Mouse (Mus musculus) lung, postnatal 10 days (tissue): ENCODE results near the gene Dpm3.

Experiments
- DNase-seq: peaks from one replicate; pipeline ENCODE4 v3.0.0; 2021

The Dpm3 gene

DNA sequence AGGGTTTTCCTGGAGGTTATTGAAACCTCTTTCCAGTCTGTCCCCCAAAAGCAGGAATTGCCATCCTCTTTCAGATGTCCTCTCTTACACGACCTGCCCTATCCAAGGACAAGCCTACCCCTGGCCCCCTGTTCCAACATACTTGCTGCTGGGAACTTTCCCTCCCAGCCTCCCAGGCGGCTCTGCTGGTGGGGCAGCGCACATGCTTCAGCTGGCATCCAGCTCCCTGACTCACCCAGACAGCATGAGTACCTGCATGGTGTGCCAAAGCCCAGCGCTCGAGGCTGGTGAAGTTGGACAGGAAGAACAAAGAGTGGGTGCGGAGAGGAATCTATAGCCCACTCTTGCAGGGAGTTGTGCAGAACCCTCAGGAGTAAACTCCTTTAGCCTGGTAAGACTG lies 11.7 kb downstream of the Dpm3 start:
- DNase-seq, result peak; percentile 55

GRCm38 (mm10) chr3:89271760-89272159 lies 12.6 kb downstream of the Dpm3 start:
- peak; percentile 51 for DNase-seq

GRCm38 (mm10) chr3:89276061-89276460 lies 16.9 kb downstream of the Dpm3 start:
- DNase-seq, result no peak

- DNase-seq, result peak; percentile 60
Measured at GRCm38 (mm10) chr3:89277281-89278021, 18.3 kb downstream of the Dpm3 start.

DNA sequence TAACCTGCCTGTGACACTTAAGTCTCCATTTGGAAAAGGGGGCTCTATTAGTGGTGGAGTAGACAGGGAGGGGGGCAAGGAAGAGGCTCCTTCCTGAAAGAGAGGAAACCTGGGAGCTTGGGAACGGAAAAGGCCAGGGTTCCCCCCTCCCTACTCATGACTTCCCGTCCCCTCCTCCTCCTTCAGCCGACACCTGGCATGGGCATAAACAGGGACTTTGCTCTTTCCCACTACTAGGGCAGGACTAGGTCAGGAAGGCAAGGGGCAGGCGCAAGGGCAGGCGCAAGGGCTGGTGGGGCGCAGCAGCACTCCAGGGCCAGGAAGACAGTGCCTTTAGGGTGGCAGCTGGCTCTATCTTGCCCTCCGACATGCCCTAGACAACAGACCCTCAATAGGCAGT lies 18.9 kb downstream of the Dpm3 start:
- peak; percentile 83 for DNase-seq

DNA sequence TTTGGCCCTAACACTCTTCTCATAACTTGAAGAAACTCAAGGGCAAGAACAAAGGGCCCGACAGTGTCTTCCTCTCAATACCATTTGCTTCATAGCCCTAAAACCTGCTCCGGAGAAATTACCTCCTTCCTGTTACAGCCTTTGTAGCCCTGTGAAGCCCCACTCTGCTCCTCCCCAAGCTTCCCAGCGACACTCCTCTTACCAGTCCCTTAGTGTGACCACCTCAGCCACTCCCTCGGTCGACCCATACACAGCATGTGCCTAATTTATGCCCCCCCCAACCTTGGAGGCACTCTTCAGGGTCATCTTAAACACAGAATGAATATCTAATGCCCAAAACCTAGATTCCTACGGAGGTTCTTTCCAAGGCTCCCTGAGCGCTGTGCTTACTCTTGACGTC lies 19.5 kb downstream of the Dpm3 start:
- peak; percentile 20 for DNase-seq

GRCm38 (mm10) chr3:89279153-89279890 lies 20.2 kb downstream of the Dpm3 start:
- DNase-seq, result peak; percentile 94

DNA sequence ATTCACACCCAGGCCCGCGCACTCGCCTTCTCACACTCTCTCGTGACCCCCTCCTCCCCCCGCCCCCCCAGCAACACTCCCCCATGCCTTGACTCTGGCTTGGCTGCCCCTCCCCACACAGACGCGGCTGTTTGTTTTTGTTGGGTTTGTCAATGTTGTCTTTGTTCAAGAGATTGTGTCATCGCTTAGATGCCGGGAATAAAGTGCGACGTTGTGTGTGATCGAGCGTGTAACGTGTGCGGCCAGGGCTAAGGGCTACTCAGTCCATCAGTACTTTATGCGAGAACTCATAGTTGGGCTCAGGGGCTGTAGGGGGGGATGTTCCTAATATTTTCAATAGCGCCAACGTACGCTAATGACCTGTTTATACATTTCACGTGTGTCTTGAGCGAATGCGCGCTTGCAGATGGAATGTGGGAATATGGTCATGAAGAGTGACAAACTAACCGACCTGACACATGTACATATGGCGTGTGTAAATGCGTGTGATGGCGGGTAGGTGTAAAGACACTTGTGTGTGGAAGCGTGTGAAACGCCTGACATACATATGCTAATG lies 21.0 kb downstream of the Dpm3 start:
- peak; percentile 80 for DNase-seq

- DNase-seq, result peak; percentile 87
Measured at GRCm38 (mm10) chr3:89280606-89281511, 21.7 kb downstream of the Dpm3 start, which contains the start of gene Efna1. TSS of gene Efna1 (minus strand) at chr3:89281142.

DNA sequence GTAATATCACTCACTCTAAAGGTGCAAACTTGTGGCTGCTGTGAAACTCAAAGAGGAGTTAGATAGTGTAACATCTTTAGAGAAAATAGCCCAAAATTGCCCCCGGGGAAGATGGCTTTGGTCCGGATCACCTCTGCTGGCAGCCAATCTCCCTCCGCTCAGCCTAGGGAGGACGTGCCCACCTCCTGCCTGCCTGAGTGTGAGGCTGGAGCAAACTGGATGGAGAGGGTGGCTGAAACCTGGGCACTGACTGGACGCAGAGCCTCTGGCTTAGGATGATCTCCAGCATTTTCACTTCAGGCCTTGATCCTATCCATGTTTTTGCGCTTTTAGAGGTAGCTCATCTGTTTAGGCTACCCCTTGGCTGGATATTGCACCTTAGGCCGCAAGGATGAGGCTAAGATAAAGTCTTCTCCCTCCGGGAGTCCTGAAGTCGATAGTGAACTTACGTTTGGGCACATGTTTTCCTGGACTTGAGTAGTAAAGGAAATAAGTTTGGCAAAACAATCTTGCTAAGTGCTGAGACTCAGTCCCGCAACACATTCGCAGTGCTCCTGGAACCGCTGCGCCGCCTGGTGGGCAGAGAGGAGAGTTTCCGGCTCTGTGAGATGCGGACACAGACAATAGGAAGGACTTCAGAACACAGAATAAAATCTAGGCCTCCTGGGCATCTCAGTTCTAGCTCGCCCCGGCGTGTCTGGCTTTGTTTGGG lies 22.6 kb downstream of the Dpm3 start:
- DNase-seq, result peak; percentile 93

- DNase-seq, result no peak
Measured at GRCm38 (mm10) chr3:89282291-89282643, 23.1 kb downstream of the Dpm3 start.

- no peak for DNase-seq
Measured at GRCm38 (mm10) chr3:89284261-89284660, 25.1 kb downstream of the Dpm3 start.

DNA sequence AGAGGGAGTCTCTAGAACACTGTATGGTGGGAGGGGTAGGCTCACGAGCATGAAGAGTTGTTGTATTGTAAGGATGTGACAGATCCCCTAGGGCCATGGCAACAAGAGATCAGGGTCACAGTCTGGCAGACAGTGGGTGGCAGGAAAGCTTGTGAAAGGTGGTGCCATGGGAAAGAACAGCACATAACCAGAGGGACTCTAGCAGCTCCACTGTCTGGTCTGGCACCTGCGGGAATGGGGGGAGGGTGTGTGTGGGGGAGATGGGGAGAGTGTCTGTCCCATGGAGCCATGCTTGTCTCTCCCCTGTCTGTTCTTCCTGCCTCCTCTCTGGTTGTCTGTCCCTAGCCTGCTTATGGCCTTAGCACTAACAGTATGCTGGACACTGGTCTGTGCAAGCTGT lies 26.4 kb downstream of the Dpm3 start:
- DNase-seq, result no peak

GRCm38 (mm10) chr3:89287286-89287685 lies 28.1 kb downstream of the Dpm3 start:
- no peak for DNase-seq

- DNase-seq, result peak; percentile 33
Measured at GRCm38 (mm10) chr3:89288503-89288928, 29.4 kb downstream of the Dpm3 start.

- DNase-seq, result no peak
Measured at GRCm38 (mm10) chr3:89291874-89292273, 32.7 kb downstream of the Dpm3 start.

- DNase-seq, result no peak
Measured at GRCm38 (mm10) chr3:89292303-89292702, 33.1 kb downstream of the Dpm3 start.

DNA sequence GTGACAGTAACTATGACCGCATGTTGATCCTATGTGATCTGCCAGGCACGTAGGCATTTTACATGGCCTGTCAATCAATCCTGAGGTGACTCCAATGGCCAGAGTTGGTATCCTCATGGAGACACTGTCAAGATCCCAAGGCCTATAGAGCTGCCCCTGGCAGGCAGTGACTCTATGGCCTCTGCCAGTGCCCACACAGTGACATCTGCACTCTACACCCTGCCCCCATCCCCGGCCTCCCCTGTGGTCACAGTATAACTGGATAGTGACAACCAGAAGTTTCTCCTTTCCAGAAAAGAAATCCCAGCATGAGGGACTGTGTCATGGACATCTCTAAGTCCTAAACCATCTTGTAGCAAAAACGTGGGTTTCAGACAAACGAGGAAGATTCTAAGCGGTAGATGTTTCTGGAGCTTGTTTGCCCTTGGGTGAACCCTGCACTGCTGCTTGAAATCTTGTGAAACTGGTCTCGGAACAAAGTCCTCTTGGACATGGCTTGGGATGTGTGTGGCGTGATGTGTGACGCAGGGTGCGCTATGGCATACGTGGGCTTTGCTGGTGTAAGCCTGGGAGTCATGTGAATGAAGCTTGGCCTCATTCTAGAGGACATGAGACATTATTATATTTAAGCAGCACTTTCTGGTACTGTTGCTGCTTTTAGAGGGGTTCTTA lies 34.2 kb downstream of the Dpm3 start:
- no peak for DNase-seq

GRCm38 (mm10) chr3:89294195-89294594 lies 35.0 kb downstream of the Dpm3 start:
- DNase-seq, result no peak

DNA sequence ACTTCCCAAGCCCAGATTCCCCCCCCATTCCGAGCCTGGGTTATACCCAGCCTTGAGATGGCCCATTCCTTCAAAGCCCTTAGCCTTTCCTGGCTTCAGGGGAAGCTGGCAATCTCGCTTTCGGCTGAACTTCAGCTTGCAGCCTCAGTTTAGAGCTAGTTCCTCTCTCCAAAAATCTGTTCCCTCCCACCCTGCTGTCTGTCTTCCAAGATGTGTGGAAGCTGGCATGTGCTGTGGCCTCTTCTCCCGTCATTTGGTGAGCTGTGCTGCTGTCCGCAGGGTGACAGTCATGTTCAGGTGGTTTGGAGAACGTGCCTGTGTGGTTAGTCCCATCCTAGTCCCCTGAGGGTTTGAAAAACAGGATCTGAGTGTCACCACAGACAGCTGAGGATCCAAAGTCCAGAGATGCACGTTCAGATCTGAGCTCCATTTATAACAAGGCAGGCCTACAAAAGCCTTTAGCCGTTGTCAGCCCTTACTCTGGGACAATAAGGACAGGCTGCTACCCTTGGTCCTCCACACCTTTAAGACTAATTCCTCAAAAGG lies 36.6 kb downstream of the Dpm3 start:
- DNase-seq, result no peak

DNA sequence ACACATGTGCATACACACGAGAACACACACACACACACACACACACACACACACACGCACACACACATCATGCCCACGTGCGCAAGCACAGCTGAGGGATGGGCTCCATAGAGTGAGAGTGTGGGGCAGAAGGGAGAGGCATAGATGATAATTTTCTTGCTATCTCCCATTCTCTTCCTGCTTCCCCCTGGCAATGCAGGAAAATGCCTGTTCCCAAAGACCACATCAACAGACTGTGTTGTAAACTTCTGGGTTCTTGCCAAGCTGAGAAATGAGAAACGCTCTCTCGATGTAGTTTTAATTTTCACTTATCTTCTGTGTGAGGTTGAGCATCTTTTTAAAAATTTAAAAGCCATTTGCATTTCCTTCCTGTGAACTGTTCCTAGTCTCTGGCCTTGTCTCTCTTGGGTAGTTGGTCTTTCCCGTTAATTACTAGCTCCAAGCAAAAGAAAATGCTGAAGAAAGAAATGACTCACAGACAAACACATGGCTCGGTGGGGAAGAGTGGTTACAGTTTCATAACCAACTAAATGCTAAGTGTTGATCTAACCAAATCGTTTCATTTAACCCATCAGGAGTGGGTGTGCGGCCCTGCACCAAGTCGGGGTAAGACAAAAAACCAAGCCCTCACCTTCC lies 37.7 kb downstream of the Dpm3 start:
- DNase-seq, result no peak
